Mouse (Mus musculus): ENCODE measurements at regions not wholly inside any gene's neighbourhood (a gene's known extent, or its start where the extent isn't known, plus 50 kb on each side); places are given as distances from the start of the nearest gene placed in this dataset.
A peak's percentile ranks its signal among the peaks of the same experiment; 100 is the strongest.

GRCm38 (mm10) chr11:114194055-114194706 lies 127.3 kb upstream of the Sdk2 start:
- H3K27ac ChIP-seq: no peak overlapping the region
- no peak for ATAC-seq
- no peak overlapping the region for H3K4me2 ChIP-seq (replicated peaks)
- H3K9me3 ChIP-seq: peaks cover 10% of the 10 kb centered on the region; the same call in 1 of the 2 replicates
- no peaks in the 10 kb centered on the region for H3K36me3 ChIP-seq
- 53% methylated on average over 16 of the region's 16 CpGs for WGBS
- peaks cover 22% of the 10 kb centered on the region for H3K4me1 ChIP-seq (replicated peaks)
- no peak overlapping the region for H3K4me3 ChIP-seq (replicated peaks)
- H3K27me3 ChIP-seq: peaks cover 6% of the 10 kb centered on the region; the same call in 1 of the 2 replicates
- no peak overlapping the region for H3K9ac ChIP-seq (replicated peaks)

GRCm38 (mm10) chr11:114193018-114193417 lies 126.2 kb upstream of the Sdk2 start:
- Histone ChIP-seq H3K36me3 (no peaks in the 10 kb centered on the region), H3K9me3 (peaks cover 10% of the 10 kb centered on the region; the same call in 1 of the 2 replicates), H3K4me2 (replicated peaks) (no peak overlapping the region), H3K4me3 (replicated peaks) (no peak overlapping the region), H3K27ac (no peak overlapping the region), H3K9ac (replicated peaks) (no peak overlapping the region), H3K27me3 (0 out of 2 replicates have a peak, but pooled peaks cover 3% of the 10 kb centered on the region), H3K4me1 (replicated peaks) (peaks cover 14% of the 10 kb centered on the region)
- WGBS: 92% methylated on average over 7 of the region's 7 CpGs
- ATAC-seq: no peak

DNA sequence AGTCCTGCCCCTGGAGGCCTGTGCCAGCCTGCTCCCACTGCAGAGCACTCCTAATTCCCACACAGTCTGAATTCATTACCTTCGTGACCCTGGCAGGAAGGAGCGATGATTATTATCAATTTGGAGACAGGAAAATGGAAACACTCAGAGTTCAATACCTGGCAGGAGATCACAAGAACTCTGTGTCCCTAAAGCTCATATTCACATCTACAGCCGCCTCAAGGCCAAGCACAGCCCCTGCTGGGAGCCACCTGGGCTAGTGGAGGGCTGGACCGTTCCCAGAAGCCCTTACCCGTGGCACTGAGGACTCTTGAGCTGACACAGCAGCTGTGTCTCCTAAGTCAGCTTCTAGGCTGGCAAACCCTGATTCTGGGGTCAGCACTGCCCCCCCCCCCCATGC lies 124.8 kb upstream of the Sdk2 start:
- Histone ChIP-seq H3K4me3 (replicated peaks) (no peak overlapping the region), H3K9ac (replicated peaks) (no peak overlapping the region), H3K36me3 (no peaks in the 10 kb centered on the region), H3K9me3 (peaks cover 10% of the 10 kb centered on the region; the same call in 1 of the 2 replicates), H3K27ac (no peak overlapping the region; the same call in 1 of the 2 replicates), H3K4me1 (replicated peaks) (peaks cover 14% of the 10 kb centered on the region), H3K4me2 (replicated peaks) (no peak overlapping the region), H3K27me3 (0 out of 2 replicates have a peak, but pooled peaks cover 3% of the 10 kb centered on the region)
- WGBS: 59% methylated on average over 5 of the region's 5 CpGs
- ATAC-seq: no peak

GRCm38 (mm10) chr11:114184970-114185882 lies 118.4 kb upstream of the Sdk2 start:
- no peak overlapping the region for H3K9ac ChIP-seq (replicated peaks)
- H3K36me3 ChIP-seq: no peaks in the 10 kb centered on the region
- H3K4me1 ChIP-seq (replicated peaks): peaks cover 18% of the 10 kb centered on the region
- H3K4me3 ChIP-seq (replicated peaks): no peak overlapping the region
- H3K9me3 ChIP-seq: 0 out of 2 replicates have a peak, but pooled peaks cover 2% of the 10 kb centered on the region
- H3K4me2 ChIP-seq (replicated peaks): no peak overlapping the region
- 35% methylated on average over 18 of the region's 18 CpGs for WGBS
- H3K27me3 ChIP-seq: peaks cover 2% of the 10 kb centered on the region; the same call in 1 of the 2 replicates
- peak; percentile 71 for ATAC-seq
- no peak overlapping the region for H3K27ac ChIP-seq

DNA sequence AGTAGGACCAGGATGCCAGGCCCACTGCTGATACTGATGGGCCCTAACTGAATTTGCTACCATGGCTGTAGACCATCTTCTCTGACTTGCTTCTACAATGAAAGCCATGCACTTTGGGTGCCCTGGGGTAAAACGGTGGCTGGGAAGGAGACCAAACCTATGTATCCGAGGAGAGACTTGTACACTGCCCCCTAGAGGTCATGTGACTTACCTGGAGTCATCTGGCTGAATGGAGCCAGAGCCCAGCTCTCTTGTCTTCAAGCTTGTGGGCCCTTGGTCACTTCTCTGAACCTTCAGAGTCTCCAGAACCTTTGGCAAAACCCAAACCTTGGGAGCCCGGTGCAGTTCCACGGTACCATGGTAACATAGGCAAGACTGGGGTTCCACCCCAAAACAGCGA lies 117.6 kb upstream of the Sdk2 start:
- ATAC-seq: no peak
- Histone ChIP-seq H3K27me3 (peaks cover 3% of the 10 kb centered on the region; the same call in 1 of the 2 replicates), H3K4me2 (replicated peaks) (no peak overlapping the region), H3K4me1 (replicated peaks) (peaks cover 19% of the 10 kb centered on the region), H3K9me3 (no peaks in the 10 kb centered on the region), H3K36me3 (no peaks in the 10 kb centered on the region), H3K4me3 (replicated peaks) (no peak overlapping the region), H3K27ac (no peak overlapping the region), H3K9ac (replicated peaks) (no peak overlapping the region)
- 79% methylated on average over 5 of the region's 5 CpGs for WGBS

- Histone ChIP-seq H3K36me3 (no peaks in the 10 kb centered on the region), H3K4me1 (replicated peaks) (peaks cover 31% of the 10 kb centered on the region), H3K4me3 (replicated peaks) (no peak overlapping the region), H3K4me2 (replicated peaks) (no peak overlapping the region), H3K27me3 (peaks cover 3% of the 10 kb centered on the region; the same call in 1 of the 2 replicates), H3K27ac (peak overlapping the region; percentile 19; the same call in 1 of the 2 replicates), H3K9ac (replicated peaks) (no peak overlapping the region), H3K9me3 (no peaks in the 10 kb centered on the region)
- no peak; the same call in 1 of the 2 replicates for ATAC-seq
- 69% methylated on average over 10 of the region's 10 CpGs for WGBS
These were observed 116.4 kb upstream of the Sdk2 start for GRCm38 (mm10) chr11:114183231-114183630.

DNA sequence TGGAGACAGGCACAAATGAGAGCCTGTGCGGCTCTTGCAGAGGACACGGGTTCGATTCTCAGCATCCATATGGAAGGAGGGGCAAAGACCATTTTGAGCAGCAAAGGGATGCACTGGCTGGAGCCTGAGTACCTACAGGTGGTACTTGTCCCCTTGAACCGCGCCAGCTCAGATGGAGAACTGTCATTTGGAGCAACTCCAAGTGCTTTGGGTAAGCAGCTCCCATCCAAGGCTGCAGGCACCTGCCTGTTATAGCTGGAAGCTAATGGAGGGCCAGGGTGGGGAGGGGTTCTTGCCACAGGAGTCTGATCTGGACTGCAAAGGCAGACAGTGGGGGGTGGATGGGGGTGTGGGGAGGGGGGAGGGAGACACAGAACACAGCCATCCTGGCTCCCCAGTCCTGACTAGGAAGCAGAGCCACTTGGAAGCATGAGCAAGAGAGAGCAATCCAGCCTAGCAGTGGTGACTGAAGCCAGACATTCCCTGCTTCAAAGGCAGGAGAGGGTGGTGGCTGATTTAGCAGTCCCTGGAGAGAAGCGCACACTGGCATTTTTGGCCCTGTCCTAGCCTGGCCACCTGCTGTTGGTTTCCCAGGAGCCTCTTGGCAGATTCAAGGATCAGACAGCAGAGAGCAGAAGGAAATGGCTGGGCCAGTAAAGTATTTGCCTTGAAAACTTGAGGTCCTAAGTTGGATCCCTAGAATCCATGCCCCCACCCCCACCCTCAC lies 112.1 kb upstream of the Sdk2 start:
- no peak for ATAC-seq
- no peak overlapping the region for H3K4me3 ChIP-seq (replicated peaks)
- H3K9ac ChIP-seq (replicated peaks): 0 out of 2 replicates have a peak overlapping the region, but pooled peaks have one; percentile 14
- H3K4me1 ChIP-seq (replicated peaks): peaks cover 47% of the 10 kb centered on the region
- no peak overlapping the region for H3K4me2 ChIP-seq (replicated peaks)
- 64% methylated on average over 6 of the region's 6 CpGs for WGBS
- H3K9me3 ChIP-seq: no peaks in the 10 kb centered on the region
- no peaks in the 10 kb centered on the region for H3K36me3 ChIP-seq
- peaks cover 5% of the 10 kb centered on the region; the same call in 1 of the 2 replicates for H3K27me3 ChIP-seq
- no peak overlapping the region for H3K27ac ChIP-seq

DNA sequence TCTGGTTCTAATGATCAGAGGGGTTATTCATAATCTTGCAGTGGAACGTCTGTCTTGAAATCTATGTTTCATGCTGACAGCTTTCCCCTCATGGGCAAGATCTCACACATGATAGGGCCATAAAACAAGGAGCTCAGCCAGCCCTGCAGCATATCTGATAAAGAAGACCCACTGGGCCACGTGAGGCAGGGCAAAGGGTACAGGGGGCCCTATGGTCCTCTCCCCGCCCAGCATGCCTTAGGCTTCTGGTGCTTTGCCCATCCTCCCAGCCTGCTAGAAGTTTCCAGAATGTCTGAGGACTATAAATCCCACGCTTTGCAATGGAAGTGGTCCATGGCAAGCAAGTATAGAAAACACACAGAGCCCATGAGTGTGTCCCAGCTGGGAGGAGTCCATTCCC lies 110.9 kb upstream of the Sdk2 start:
- Histone ChIP-seq H3K27ac (no peak overlapping the region), H3K36me3 (no peaks in the 10 kb centered on the region), H3K27me3 (peaks cover 5% of the 10 kb centered on the region; the same call in 1 of the 2 replicates), H3K9ac (replicated peaks) (no peak overlapping the region), H3K9me3 (no peaks in the 10 kb centered on the region), H3K4me1 (replicated peaks) (peaks cover 42% of the 10 kb centered on the region), H3K4me2 (replicated peaks) (no peak overlapping the region), H3K4me3 (replicated peaks) (no peak overlapping the region)
- 66% methylated on average over 4 of the region's 4 CpGs for WGBS
- ATAC-seq: no peak

- Histone ChIP-seq H3K4me1 (replicated peaks) (peaks cover 42% of the 10 kb centered on the region), H3K4me3 (replicated peaks) (no peak overlapping the region), H3K36me3 (no peaks in the 10 kb centered on the region), H3K4me2 (replicated peaks) (no peak overlapping the region), H3K9ac (replicated peaks) (no peak overlapping the region; the same call in 1 of the 2 replicates), H3K27ac (no peak overlapping the region), H3K27me3 (peaks cover 5% of the 10 kb centered on the region; the same call in 1 of the 2 replicates), H3K9me3 (no peaks in the 10 kb centered on the region)
- ATAC-seq: no peak
- 82% methylated on average over 1 of the region's 1 CpGs for WGBS
These were observed 110.4 kb upstream of the Sdk2 start for GRCm38 (mm10) chr11:114177281-114177680.

GRCm38 (mm10) chr11:114176671-114177212 lies 109.9 kb upstream of the Sdk2 start:
- H3K4me1 ChIP-seq (replicated peaks): peaks cover 42% of the 10 kb centered on the region
- no peak for ATAC-seq

DNA sequence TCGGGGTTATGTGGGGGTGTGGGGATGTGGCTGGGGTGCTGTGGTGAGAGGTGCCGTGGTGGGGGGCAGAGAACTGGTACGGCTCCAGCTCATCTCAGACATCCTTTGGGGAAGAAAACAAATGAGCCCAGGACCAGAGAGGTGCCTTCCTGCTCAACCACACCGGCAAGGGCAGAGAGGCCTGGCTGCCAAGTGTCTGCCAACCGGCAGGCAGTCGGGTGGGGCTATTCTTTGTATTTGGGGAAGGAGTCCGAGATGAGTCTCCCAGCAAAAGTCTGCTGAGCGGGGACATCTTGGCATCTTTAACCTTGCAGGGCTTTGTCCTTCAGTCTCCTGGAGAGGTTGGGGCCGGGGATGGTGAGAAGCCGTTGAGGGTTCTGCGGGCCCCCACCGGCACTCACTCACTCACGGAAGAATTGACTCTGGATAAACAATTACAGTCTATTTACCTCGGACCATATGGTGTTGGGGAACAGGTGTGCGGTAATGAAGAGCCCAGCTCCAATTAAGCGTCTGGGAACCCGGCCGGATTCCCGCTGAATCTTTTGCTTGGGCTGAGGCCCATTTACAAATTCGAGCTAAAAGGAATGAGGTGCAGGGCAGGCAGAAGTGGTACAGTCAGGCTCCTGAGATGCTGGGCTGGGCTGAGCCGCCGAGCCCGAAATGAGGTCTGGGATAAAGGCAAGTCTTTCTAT lies 108.7 kb upstream of the Sdk2 start:
- 37% methylated on average over 23 of the region's 23 CpGs for WGBS

More at GRCm38 (mm10) chr11:114176671-114177212, 109.9 kb upstream of the Sdk2 start:
- 63% methylated on average over 4 of the region's 4 CpGs for WGBS
- 0 out of 2 replicates have a peak overlapping the region, but pooled peaks have one; percentile 32 for H3K9ac ChIP-seq (replicated peaks)
- H3K27ac ChIP-seq: no peak overlapping the region
- H3K9me3 ChIP-seq: no peaks in the 10 kb centered on the region
- H3K36me3 ChIP-seq: no peaks in the 10 kb centered on the region
- H3K4me3 ChIP-seq (replicated peaks): no peak overlapping the region
- peaks cover 5% of the 10 kb centered on the region; the same call in 1 of the 2 replicates for H3K27me3 ChIP-seq
- H3K4me2 ChIP-seq (replicated peaks): no peak overlapping the region

More for the DNA sequence above, 108.7 kb upstream of the Sdk2 start:
- peaks cover 5% of the 10 kb centered on the region; the same call in 1 of the 2 replicates for H3K27me3 ChIP-seq
- H3K36me3 ChIP-seq: no peaks in the 10 kb centered on the region
- no peak overlapping the region for H3K9ac ChIP-seq (replicated peaks)
- H3K4me3 ChIP-seq (replicated peaks): no peak overlapping the region
- H3K4me1 ChIP-seq (replicated peaks): peaks cover 47% of the 10 kb centered on the region
- no peak overlapping the region for H3K4me2 ChIP-seq (replicated peaks)
- ATAC-seq: no peak; the same call in 1 of the 2 replicates
- H3K9me3 ChIP-seq: no peaks in the 10 kb centered on the region
- H3K27ac ChIP-seq: 0 out of 2 replicates have a peak overlapping the region, but pooled peaks have one; percentile 5
